Mouse (Mus musculus) megakaryocyte-erythroid progenitor cell, adult 5-6 weeks (primary cell): Measurements from ENCODE around the gene Kcnj14. TPM values are rescaled to one million over a fixed set of nuclear protein-coding genes. Genes with fewer than 3 reads are reported as not detected.

Experiments used
- ATAC-seq: replicated peaks from 2 replicates; pipeline ENCODE4 v1.8.0; 2016; ENCODE audit warnings: mild to moderate bottlenecking, inconsistent platforms; ENCODE audit not compliant: severe bottlenecking, poor library complexity, low FRiP score, low TSS enrichment
- total RNA-seq, 2 experiments: library from RNA; stranded (forward) in 1 of 2; stranded (reverse) in 1 of 2; fragments of 200-1000, 215-1000 nt in 1 of 2; fragments of >200 nt in 1 of 2; fragmentation: Nextera tagmentation in 1 of 2; gene quantifications; 2 replicates each; pipeline ENCODE4 v1.2.3; 2014 to 2017

Kcnj14 gene
- total RNA-seq, 2 experiments from 2014 or later = not detected

- ATAC-seq = no peak
Observed at GRCm38 (mm10) chr7:45800001-45800400, 24.6 kb downstream of the Kcnj14 start.

DNA sequence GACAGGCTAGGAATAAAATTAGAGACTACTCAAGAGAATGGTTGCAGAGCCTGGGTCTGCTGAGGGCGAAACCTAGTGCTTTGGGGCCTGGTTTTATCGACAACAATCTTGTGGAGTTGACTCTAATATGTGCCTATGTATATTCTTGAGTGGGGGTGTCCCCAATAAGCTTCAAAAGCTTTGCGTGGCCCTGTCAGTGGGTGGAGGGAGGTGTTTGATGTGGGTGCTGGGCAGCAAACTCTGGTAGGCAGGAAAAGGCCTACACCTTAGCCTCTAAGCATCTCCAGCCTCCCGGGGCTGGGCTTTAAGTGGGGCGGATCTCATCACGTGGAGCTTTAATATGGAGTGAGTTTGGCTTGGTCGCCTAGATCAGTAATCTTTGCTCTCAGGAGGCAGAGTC, 25.7 kb downstream of the Kcnj14 start:
- ATAC-seq = no peak

DNA sequence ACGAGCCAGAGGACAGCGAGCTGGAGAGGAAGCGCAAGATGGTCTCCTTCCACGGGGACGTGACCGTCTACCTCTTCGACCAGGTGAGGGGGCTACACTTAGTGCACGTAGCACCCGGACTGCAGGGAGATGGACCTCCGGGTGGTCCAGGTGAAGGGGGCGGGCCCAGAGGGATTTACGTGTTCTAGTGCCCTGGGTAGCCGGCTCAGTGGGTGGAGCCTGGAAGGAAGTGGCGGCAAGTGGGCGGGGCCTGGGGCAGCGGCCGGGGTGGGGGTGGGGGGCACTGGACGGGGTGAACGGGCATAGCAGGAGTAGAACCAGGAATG, 26.1 kb downstream of the Kcnj14 start:
- no peak for ATAC-seq

DNA sequence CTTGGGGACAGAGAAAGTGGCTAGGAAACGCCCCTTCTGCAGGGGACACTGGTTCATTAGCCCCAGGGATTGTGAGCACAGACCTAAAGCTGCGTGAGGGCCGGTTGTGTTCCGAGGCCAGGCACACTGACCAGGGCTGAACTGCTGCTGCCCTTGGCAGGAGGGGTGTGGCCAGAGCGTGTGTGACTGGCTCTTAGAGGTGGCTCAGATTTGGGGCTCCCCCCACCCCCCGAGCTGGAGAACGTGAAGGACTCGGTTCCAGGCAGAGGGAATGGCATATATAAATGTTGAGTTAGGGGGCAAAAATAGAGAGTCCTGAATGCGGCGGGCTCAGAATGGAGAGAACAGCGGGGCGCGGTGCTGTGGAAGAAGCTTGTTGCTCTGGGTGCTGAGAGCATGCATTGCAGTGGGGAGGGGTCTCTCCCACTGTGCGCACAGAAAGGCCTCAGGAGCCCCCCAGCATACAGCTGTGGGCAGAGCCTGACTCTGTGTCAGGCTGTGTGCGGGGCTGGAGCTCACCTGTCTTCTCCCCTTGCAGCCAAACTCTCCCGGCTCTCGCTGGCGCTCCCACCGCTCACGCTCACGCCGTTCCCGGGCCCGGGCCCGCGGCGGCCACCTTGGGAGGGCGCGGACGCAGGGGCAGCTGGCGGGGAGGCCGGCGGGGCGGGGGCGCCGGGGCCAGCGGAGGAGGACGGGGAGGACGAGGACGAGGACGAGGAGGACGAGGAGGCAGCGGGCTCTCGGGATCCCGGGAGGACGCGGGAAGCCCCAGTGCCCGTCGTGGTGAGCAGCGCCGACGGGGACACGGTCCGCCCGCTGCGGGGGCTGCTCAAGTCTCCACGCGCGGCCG, 26.7 kb downstream of the Kcnj14 start:
- ATAC-seq = no peak

- no peak for ATAC-seq
Observed at GRCm38 (mm10) chr7:45796950-45797349, 27.6 kb downstream of the Kcnj14 start.

DNA sequence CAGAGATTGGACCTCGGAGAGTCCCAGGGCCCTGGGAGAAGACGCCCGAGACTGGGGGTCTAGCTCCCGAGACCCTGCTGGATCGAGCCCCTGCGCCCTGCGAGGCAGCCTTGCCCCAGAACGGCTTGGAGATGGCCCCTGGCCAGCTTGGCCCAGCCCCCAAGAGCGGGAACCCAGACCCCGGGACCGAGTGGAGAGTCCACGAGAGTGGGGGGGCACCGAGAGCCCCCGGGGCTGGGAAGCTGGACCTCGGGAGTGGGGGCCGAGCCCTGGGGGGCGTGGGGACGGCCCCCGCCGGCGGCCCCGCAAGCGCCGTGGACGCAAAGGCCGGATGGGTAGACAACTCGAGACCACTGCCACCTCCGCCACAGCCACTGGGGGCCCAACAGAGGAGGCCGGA, 29.6 kb downstream of the Kcnj14 start:
- ATAC-seq = no peak

DNA sequence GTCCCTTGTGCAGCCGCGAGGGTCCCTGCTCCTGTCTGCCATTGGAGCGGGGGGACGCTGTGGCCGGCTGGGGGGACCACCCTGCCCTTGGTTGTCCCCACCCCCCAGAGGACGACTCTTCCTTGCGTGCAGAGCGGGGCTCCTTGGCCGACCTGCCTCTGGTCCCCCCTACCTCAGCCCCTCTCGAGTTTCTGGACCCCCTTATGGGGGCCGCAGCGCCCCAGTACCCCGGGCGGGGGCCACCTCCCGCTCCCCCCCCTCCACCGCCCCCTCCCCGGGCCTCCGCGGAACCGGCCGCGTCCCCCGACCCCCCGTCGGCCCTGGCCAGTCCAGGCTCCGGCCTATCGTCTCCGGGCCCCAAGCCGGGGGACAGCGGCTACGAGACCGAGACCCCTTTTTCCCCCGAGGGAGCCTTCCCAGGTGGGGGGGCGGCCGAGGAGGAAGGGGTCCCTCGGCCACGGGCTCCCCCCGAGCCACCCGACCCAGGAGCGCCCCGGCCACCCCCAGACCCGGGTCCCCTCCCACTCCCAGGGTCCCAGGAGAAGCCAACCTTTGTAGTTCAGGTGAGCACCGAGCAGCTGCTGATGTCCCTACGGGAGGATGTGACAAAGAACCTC, 30.5 kb downstream of the Kcnj14 start:
- ATAC-seq = no peak

DNA sequence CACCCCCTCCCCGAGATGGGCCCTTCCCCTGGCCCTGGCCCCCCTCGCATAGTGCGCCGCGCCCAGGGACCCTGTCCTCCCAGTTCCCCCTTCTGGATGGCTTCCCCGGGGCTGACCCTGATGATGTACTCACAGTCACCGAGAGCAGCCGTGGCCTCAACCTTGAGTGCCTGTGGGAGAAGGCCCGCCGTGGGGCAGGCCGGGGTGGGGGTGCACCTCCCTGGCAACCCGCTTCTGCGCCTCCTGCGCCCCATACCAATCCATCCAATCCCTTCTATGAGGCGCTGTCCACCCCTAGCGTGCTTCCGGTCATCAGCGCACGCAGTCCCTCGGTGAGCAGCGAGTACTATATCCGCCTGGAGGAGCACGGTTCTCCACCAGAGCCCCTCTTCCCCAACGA, 31.3 kb downstream of the Kcnj14 start:
- ATAC-seq = no peak

- no peak for ATAC-seq
Observed at GRCm38 (mm10) chr7:45791756-45792490, 32.7 kb downstream of the Kcnj14 start.

- ATAC-seq = no peak
Observed at GRCm38 (mm10) chr7:45790721-45791120, 33.9 kb downstream of the Kcnj14 start.

DNA sequence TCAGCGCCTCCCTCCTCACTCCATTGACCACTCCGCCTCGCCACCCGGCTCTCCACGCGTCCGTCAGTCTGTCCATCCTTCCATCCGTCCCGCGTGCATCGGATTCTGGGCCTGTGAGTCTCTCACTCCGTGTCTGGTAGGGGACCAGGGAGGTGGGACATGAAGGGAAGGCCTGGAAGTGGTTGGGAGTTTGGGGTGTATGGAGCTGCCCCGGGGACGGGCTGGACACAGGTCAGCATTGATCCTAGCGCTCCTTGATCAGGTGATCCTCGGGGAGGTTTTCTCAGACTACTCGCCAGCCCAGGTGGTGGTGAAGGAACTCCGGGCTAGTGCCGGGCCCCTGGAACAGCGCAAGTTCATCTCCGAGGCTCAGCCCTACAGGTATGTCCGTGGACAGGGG, 36.9 kb downstream of the Kcnj14 start:
- no peak for ATAC-seq

- ATAC-seq = 0 out of 2 replicates have a peak, but pooled peaks have one; percentile 19
Observed at GRCm38 (mm10) chr7:45786661-45787413, 37.7 kb downstream of the Kcnj14 start.

DNA sequence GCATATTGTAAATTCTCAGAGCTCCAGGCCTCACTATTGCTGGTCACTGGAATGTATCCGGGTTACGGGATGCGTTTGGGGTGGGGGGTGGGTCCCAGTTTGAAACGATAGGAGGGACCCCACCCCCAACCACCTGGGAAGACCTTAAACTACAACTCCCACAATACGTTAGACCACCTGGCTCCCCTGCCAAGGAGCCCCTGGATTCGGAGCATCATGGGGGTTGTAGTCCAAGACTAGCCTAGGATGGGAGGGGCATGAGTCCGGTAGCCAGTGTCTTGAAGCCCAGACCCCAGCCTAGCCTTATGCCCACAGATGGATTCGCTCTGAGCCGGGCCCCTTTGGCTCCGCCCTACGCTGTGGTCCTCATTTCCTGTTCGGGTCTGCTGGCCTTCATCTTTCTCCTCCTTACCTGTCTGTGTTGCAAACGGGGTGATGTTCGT, 38.4 kb downstream of the Kcnj14 start:
- no peak for ATAC-seq

GRCm38 (mm10) chr7:45785388-45786135, 39.0 kb downstream of the Kcnj14 start:
- no peak for ATAC-seq

DNA sequence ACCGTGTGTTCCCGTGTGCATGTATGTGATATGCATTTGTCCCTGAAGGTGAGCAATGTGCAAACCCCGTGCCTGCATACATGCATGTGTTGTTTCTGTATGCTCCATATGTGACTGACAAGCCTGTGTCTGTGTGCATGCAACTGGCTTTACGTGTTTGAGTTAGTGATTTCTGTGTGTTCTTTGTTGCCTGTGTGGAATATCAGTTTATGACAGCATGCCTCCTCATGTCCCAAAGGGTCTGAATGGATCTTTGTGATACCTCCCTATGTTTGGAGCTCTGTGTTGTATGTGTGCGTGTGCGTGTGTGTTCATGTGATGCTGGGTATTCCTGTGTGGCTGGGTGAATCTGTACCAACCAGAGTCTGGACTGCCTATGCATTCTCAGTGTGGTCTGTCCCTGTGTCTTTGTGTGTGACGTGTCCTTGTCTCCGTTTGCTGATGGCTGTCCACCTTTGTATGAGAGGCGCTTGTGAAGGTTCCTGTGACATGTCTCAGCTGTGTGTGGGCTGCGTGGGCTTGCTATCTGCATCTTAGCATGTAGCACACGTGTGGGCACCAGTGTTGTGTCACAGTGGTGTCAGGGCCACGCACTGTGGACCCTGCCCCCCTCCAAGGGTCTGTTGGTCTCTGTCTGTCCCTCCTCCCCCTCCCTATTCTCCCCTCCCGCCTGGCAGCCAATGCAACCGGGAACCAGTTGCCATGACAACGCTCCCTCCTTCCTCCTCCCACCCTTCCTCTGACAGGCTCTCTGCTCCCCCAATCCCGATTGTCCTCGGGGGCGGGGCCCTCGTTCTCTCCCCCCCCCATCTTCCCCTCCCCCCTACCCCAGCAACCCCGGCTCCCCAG, 39.8 kb downstream of the Kcnj14 start, which contains the start of gene Sult2b1:
Gene Sult2b1 (minus strand): TSS at position 146 of the 849 bp plus-strand sequence.
- no peak for ATAC-seq

DNA sequence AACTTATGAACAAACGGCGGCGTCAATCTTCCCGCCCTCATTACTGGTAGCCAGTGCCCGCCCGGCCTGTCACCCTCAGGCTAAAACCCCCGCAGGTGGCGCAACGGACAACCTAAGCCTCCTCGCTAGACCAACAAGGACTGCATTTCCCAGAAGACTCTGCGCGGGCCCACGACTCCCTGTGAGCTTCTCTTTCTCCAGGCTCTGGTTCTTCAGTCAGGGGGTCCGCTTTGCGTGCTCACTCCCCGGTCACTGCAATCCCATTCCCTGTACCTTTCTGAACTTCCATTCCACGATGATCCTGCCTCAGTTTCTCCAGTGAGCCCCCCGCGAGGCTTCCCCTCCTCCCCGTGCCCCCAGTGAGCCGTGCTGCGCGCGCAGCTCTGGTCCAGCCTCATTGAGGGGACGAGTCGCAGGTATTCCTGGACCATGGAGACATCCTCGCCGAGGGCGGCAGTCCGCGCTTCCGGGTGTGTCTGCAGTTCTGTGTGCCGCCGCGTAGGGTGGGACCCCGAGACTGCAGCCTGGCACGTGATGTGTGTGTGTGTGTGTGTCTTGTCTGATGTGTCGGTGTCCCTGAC, 41.0 kb downstream of the Kcnj14 start, which contains the start of gene Lmtk3:
Gene Lmtk3 (plus strand): TSS at position 228 of the 581 bp plus-strand sequence.
- peak; percentile 41 for ATAC-seq

DNA sequence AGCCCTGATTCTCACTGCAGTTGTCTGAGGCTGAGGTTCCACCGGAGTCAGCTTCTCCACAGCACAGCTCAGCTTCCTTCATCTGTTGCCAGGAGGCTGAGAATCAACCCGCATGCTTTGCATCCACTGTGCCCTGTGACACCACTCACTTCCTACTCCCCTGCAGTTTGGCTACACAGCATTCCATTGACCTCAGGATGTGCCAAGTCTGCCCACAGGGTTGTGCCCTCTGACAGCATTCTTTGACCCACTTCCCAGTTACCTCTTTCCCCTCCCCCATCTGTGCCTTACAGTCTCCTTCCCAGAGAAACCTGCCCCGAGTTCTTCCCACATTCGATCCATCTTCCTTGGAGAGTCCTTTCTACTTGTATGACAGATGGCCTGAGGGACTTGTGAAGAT, 42.3 kb downstream of the Kcnj14 start:
- ATAC-seq = no peak
